Mouse (Mus musculus) layer of hippocampus, adult 8-10 months (tissue): Measurements from ENCODE around the gene Smndc1. TPM values are rescaled to one million over a fixed set of nuclear protein-coding genes. Genes with fewer than 3 reads are reported as not detected.

Source experiments
- DNase-seq, 2 experiments: peaks; one replicate each; pipeline ENCODE4 v3.0.0; 2022; ENCODE audit warnings: low spot score in 2 of 2
- total RNA-seq, 4 experiments: library from RNA; stranded (reverse); gene quantifications; 2 replicates each; pipeline ENCODE4 v1.2.4; 2022

Smndc1 gene
- total RNA-seq, 4 experiments from 2014 or later: 38.4 to 44.5 (median 40.5) TPM

GRCm38 (mm10) chr19:53389851-53390431 is 437 bp downstream of the Smndc1 start:
- DNase-seq: no peak

- no peak for DNase-seq
Measured at GRCm38 (mm10) chr19:53389417-53389816, 961 bp downstream of the Smndc1 start.

- no peak for DNase-seq
Measured at GRCm38 (mm10) chr19:53383336-53383735, 7.0 kb downstream of the Smndc1 start.

GRCm38 (mm10) chr19:53378421-53378820 is 12.0 kb downstream of the Smndc1 start:
- no peak for DNase-seq

GRCm38 (mm10) chr19:53377652-53378051 is 12.7 kb downstream of the Smndc1 start:
- no peak for DNase-seq

- no peak for DNase-seq
Measured at GRCm38 (mm10) chr19:53375816-53376215, 14.6 kb downstream of the Smndc1 start.

- no peak for DNase-seq
Measured at GRCm38 (mm10) chr19:53375299-53375698, 15.1 kb downstream of the Smndc1 start.

GRCm38 (mm10) chr19:53373570-53373969 is 16.8 kb downstream of the Smndc1 start:
- DNase-seq: no peak

GRCm38 (mm10) chr19:53371666-53372065 is 18.7 kb downstream of the Smndc1 start, which contains the start of gene Gm10197:
TSS of gene Gm10197 (minus strand) at chr19:53371766.
- no peak for DNase-seq

GRCm38 (mm10) chr19:53370233-53370632 is 20.1 kb downstream of the Smndc1 start:
- no peak for DNase-seq

- DNase-seq: peak; percentile 78 to 89
Measured at GRCm38 (mm10) chr19:53369469-53370043, 20.8 kb downstream of the Smndc1 start.

GRCm38 (mm10) chr19:53366881-53367280 is 23.5 kb downstream of the Smndc1 start:
- DNase-seq: no peak

- no peak for DNase-seq
Measured at GRCm38 (mm10) chr19:53366057-53366775, 24.2 kb downstream of the Smndc1 start.

- DNase-seq: peak; percentile 56 to 63
Measured at GRCm38 (mm10) chr19:53364963-53365362, 25.4 kb downstream of the Smndc1 start.

- no peak for DNase-seq
Measured at GRCm38 (mm10) chr19:53364551-53364950, 25.8 kb downstream of the Smndc1 start.

GRCm38 (mm10) chr19:53362967-53363366 is 27.4 kb downstream of the Smndc1 start:
- DNase-seq: no peak

- peak; percentile 75 to 80 for DNase-seq
Measured at GRCm38 (mm10) chr19:53360265-53360958, 30.0 kb downstream of the Smndc1 start.

- peak; percentile 61 to 82 for DNase-seq
Measured at GRCm38 (mm10) chr19:53359160-53360033, 31.0 kb downstream of the Smndc1 start.

- no peak for DNase-seq
Measured at GRCm38 (mm10) chr19:53355065-53355464, 35.3 kb downstream of the Smndc1 start.

- no peak for DNase-seq
Measured at GRCm38 (mm10) chr19:53354271-53355000, 35.9 kb downstream of the Smndc1 start.
